Mouse (Mus musculus): ENCODE results near the gene Slc45a3. TPM values are rescaled to one million over a fixed set of nuclear protein-coding genes. Genes with fewer than 3 reads are reported as not detected.

Gene Slc45a3
- polyA plus RNA-seq, 1 experiment from 2014 or later: 6.4 TPM

DNA sequence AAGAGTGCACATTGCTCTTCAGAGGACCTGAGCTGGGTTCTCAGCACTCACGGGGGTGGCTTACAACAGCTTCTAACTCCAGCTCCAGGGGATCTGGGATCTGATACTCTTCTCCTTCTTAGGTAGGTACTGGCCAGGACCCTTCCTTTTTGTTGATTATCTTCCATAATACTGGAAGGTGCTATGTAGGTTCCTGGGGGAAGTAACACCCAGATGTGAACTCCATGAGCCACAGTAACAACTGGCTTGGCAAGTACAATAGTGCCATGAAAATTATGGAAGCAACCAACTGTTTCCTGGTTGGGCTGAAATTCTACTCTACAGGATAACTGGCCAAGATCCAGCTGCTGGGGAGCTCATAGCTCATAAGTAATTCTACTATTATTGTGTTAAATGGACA lies 42.7 kb downstream of the Slc45a3 start:
- H3K4me3 ChIP-seq: no peak overlapping the region
- H3K4me2 ChIP-seq (replicated peaks): no peak overlapping the region
- ATAC-seq (ENCODE audit: low FRiP score): no peak
- H3K4me1 ChIP-seq: peaks cover 18% of the 10 kb centered on the region
- H3K9ac ChIP-seq: no peak overlapping the region
- 83% methylated on average over 1 of the region's 1 CpGs for WGBS
- no peaks in the 10 kb centered on the region for H3K27me3 ChIP-seq
- no peak overlapping the region for H3K27ac ChIP-seq
- H3K36me3 ChIP-seq: no peaks in the 10 kb centered on the region
- no peaks in the 10 kb centered on the region for H3K9me3 ChIP-seq (replicated peaks)

GRCm38 (mm10) chr1:132006046-132006445 lies 43.3 kb downstream of the Slc45a3 start:
- no peak for ATAC-seq (ENCODE audit: low FRiP score)

GRCm38 (mm10) chr1:132006721-132007120 lies 44.0 kb downstream of the Slc45a3 start:
- Histone ChIP-seq H3K4me2 (replicated peaks) (peak overlapping the region; percentile 80), H3K9ac (no peak overlapping the region), H3K27ac (peak overlapping the region; percentile 35; the same call in 1 of the 2 replicates), H3K27me3 (no peaks in the 10 kb centered on the region), H3K9me3 (replicated peaks) (no peaks in the 10 kb centered on the region), H3K36me3 (no peaks in the 10 kb centered on the region), H3K4me3 (peak overlapping the region; percentile 87), H3K4me1 (peaks cover 18% of the 10 kb centered on the region)
- ATAC-seq (ENCODE audit: low FRiP score): no peak
- WGBS: 36% methylated on average over 5 of the region's 5 CpGs

More at GRCm38 (mm10) chr1:132006046-132006445, 43.3 kb downstream of the Slc45a3 start:
- Histone ChIP-seq H3K36me3 (no peaks in the 10 kb centered on the region), H3K9me3 (replicated peaks) (no peaks in the 10 kb centered on the region), H3K9ac (no peak overlapping the region), H3K4me3 (no peak overlapping the region), H3K4me1 (peaks cover 18% of the 10 kb centered on the region), H3K27ac (no peak overlapping the region), H3K27me3 (no peaks in the 10 kb centered on the region), H3K4me2 (replicated peaks) (no peak overlapping the region)
- WGBS: 86% methylated on average over 3 of the region's 3 CpGs

GRCm38 (mm10) chr1:132007282-132007815 lies 44.6 kb downstream of the Slc45a3 start, which contains the start of gene Elk4:
TSS of gene Elk4 (plus strand) at chr1:132007607.
- peaks cover 18% of the 10 kb centered on the region for H3K4me1 ChIP-seq
- peak; percentile 94 for ATAC-seq (ENCODE audit: low FRiP score)
- WGBS: under 1% methylated on average over 53 of the region's 61 CpGs

GRCm38 (mm10) chr1:132007828-132008827 lies 45.4 kb downstream of the Slc45a3 start:
- no peaks in the 10 kb centered on the region for H3K36me3 ChIP-seq
- peak; percentile 92 for ATAC-seq (ENCODE audit: low FRiP score)
- H3K4me2 ChIP-seq (replicated peaks): peak overlapping the region; percentile 80
- 1% methylated on average over 66 of the region's 72 CpGs for WGBS
- no peaks in the 10 kb centered on the region for H3K27me3 ChIP-seq
- H3K9me3 ChIP-seq (replicated peaks): no peaks in the 10 kb centered on the region
- H3K4me1 ChIP-seq: peaks cover 18% of the 10 kb centered on the region
- peak overlapping the region; percentile 98 for H3K27ac ChIP-seq
- H3K4me3 ChIP-seq: peak overlapping the region; percentile 87
- peak overlapping the region; percentile 93 for H3K9ac ChIP-seq

More at GRCm38 (mm10) chr1:132007282-132007815, 44.6 kb downstream of the Slc45a3 start, which contains the start of gene Elk4:
- Histone ChIP-seq H3K9me3 (replicated peaks) (no peaks in the 10 kb centered on the region), H3K9ac (peak within 1 kb of the TSS; percentile 93), H3K4me3 (peak within 1 kb of the TSS; percentile 87), H3K36me3 (no peaks in the 10 kb centered on the region), H3K27me3 (no peaks in the 10 kb centered on the region), H3K27ac (peak within 1 kb of the TSS; percentile 98), H3K4me2 (replicated peaks) (peak within 1 kb of the TSS; percentile 80)

DNA sequence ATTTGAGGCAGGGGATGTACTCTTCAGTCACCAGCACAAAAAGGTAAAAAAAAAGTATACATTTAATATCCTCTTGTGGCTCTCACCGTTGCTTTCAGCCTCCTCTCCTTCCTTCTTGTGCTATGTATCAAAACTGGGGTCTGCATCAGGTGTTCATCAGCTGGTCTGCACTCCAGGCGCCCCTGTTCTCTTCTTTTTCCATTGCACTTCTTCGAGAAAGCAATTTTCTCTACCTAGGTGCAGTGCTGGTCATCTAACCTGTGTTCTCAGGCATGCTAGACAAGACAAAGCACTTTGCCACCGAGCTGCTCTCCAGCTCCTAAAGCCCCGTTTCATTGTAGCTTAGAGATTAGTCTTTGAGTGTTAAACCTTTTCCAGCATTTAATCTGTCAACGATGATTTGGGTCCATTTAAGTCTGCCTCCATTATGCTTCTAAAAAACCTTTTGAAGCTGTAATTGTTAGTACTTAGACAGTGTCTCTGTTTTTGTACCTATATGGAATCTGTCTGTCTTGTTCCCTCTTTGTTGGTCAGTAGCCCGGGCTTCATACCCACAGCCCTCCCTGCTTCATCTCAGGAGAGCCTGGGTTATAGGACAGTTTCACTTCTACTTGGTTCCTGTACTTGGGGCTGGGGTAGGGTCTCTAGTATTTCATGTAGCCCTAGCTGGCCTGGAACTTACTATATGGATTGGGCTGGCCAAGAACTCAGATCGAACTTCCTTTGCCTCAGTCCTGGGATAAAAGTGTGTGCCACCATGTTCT lies 46.3 kb downstream of the Slc45a3 start:
- WGBS: 65% methylated on average over 8 of the region's 8 CpGs

DNA sequence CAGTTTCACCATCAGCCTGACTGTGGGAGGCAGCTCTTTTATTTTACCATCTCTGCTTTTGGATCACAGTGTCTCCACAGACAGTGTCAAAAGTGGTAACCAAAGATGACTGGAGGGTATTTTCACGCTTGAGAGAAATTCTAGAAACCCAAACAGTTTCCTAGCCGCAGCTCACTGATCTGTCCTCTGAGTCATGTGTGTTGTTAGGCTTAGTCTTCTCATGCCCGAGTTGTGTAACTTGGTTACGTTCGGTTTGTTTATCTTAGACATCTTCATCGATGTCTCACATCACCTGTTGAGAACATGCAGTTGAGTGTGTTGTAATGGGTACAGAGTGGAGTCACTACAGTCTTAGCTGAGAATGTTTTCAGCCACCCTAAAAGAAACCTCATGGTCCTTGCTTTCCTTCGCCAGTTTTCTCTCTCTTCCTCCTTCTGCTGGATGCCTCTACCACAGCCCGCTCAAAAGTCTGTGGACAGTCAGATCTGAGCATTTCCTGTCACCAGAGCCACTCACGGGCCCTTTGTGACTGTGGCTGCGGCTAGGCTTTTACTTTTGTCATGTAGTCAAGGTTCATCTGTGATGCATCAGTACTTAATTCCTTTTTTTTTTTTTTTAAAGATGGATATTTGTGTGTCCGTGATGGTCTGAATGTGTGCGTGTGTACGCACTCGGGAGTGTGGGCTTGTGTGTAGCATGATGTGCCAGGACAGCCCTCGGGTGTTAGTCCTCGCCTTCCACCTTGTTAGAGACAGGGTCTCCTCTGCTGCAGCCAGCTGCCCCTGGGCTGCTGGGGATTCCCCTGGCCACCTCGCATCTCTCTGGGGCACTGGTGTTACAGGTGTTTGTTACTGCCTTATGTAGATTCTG lies 48.1 kb downstream of the Slc45a3 start:
- Histone ChIP-seq H3K4me2 (replicated peaks) (no peak overlapping the region), H3K4me1 (peaks cover 18% of the 10 kb centered on the region), H3K9me3 (replicated peaks) (no peaks in the 10 kb centered on the region), H3K27ac (no peak overlapping the region), H3K27me3 (no peaks in the 10 kb centered on the region), H3K9ac (no peak overlapping the region), H3K4me3 (no peak overlapping the region), H3K36me3 (peaks cover 9% of the 10 kb centered on the region; the same call in 1 of the 2 replicates)
- no peak for ATAC-seq (ENCODE audit: low FRiP score)
- 88% methylated on average over 17 of the region's 17 CpGs for WGBS

More for the DNA sequence above, 46.3 kb downstream of the Slc45a3 start:
- Histone ChIP-seq H3K4me2 (replicated peaks) (peak overlapping the region; percentile 80), H3K4me3 (peak overlapping the region; percentile 87), H3K4me1 (peaks cover 18% of the 10 kb centered on the region), H3K9me3 (replicated peaks) (no peaks in the 10 kb centered on the region), H3K27ac (no peak overlapping the region), H3K36me3 (no peaks in the 10 kb centered on the region), H3K9ac (peak overlapping the region; percentile 93), H3K27me3 (no peaks in the 10 kb centered on the region)
- ATAC-seq (ENCODE audit: low FRiP score): no peak

- H3K9ac ChIP-seq: no peak overlapping the region
- H3K4me1 ChIP-seq: peaks cover 15% of the 10 kb centered on the region
- 89% methylated on average over 2 of the region's 2 CpGs for WGBS
- no peak overlapping the region for H3K27ac ChIP-seq
- no peaks in the 10 kb centered on the region for H3K27me3 ChIP-seq
- no peaks in the 10 kb centered on the region for H3K9me3 ChIP-seq (replicated peaks)
- H3K36me3 ChIP-seq: peaks cover 13% of the 10 kb centered on the region; the same call in 1 of the 2 replicates
- ATAC-seq (ENCODE audit: low FRiP score): no peak
- H3K4me3 ChIP-seq: no peak overlapping the region
- H3K4me2 ChIP-seq (replicated peaks): no peak overlapping the region
Measured at GRCm38 (mm10) chr1:132011785-132012184, 49.0 kb downstream of the Slc45a3 start.

DNA sequence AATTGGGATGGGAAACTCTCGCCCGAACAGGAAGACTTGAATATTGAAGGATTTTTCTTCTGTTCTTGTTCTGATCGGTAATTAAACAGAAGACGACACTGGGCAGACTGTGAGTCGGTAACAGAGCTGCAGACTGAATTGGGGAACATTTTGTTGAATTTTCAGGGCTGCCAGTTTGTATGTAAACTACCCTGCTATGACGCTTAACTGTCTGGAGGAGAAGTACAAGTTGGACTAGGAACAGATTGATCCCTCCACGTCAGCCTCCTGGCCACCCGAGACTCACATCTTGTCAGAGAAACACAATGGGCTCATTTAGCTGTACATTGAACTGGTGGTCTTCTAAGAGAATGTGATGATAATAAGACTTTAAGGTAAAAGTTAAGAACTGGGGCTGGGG lies 50.1 kb downstream of the Slc45a3 start:
- H3K4me1 ChIP-seq: peaks cover 14% of the 10 kb centered on the region

GRCm38 (mm10) chr1:132014800-132015199 lies 52.0 kb downstream of the Slc45a3 start:
- no peak overlapping the region for H3K4me3 ChIP-seq
- H3K4me1 ChIP-seq: peaks cover under 1% of the 10 kb centered on the region; the same call in 1 of the 2 replicates
- WGBS: 96% methylated on average over 1 of the region's 1 CpGs
- H3K36me3 ChIP-seq: peaks cover 41% of the 10 kb centered on the region
- no peak overlapping the region for H3K27ac ChIP-seq
- H3K9ac ChIP-seq: no peak overlapping the region
- ATAC-seq (ENCODE audit: low FRiP score): no peak
- H3K27me3 ChIP-seq: no peaks in the 10 kb centered on the region
- no peaks in the 10 kb centered on the region for H3K9me3 ChIP-seq (replicated peaks)
- H3K4me2 ChIP-seq (replicated peaks): no peak overlapping the region

More for the DNA sequence above, 50.1 kb downstream of the Slc45a3 start:
- H3K27ac ChIP-seq: no peak overlapping the region
- no peak overlapping the region for H3K9ac ChIP-seq
- no peak overlapping the region for H3K4me3 ChIP-seq
- H3K9me3 ChIP-seq (replicated peaks): no peaks in the 10 kb centered on the region
- H3K4me2 ChIP-seq (replicated peaks): no peak overlapping the region
- 84% methylated on average over 8 of the region's 8 CpGs for WGBS
- no peaks in the 10 kb centered on the region for H3K27me3 ChIP-seq
- ATAC-seq (ENCODE audit: low FRiP score): no peak
- peaks cover 23% of the 10 kb centered on the region; the same call in 1 of the 2 replicates for H3K36me3 ChIP-seq

GRCm38 (mm10) chr1:132016691-132017090 lies 53.9 kb downstream of the Slc45a3 start:
- 96% methylated on average over 1 of the region's 1 CpGs for WGBS
- ATAC-seq (ENCODE audit: low FRiP score): no peak

More at GRCm38 (mm10) chr1:132016691-132017090, 53.9 kb downstream of the Slc45a3 start:
- Histone ChIP-seq H3K9ac (no peak overlapping the region), H3K4me1 (no peaks in the 10 kb centered on the region), H3K9me3 (replicated peaks) (no peaks in the 10 kb centered on the region), H3K4me3 (no peak overlapping the region), H3K27ac (no peak overlapping the region), H3K4me2 (replicated peaks) (no peak overlapping the region), H3K27me3 (no peaks in the 10 kb centered on the region), H3K36me3 (peaks cover 56% of the 10 kb centered on the region)
